Mouse (Mus musculus) embryo, embryonic 10.5 days (tissue): Measurements from ENCODE around the gene Ptcd2.

Source experiments
- DNase-seq: peaks from one replicate; pipeline ENCODE4 v3.0.0-alpha.2; 2015; ENCODE audit warnings: low spot score

Ptcd2 gene

GRCm38 (mm10) chr13:99344599-99345575 is at the start of gene Ptcd2, which contains the start of gene Mrps27:
TSS of gene Ptcd2 (minus strand) at chr13:99344705.
TSS of gene Mrps27 (plus strand) at chr13:99344786.
- peak; percentile 97 for DNase-seq

GRCm38 (mm10) chr13:99393128-99393527 is 48.6 kb upstream of the Ptcd2 start:
- DNase-seq: no peak

GRCm38 (mm10) chr13:99391417-99391816 is 46.9 kb upstream of the Ptcd2 start:
- no peak for DNase-seq

- DNase-seq: no peak
Observed at GRCm38 (mm10) chr13:99387901-99388811, 43.7 kb upstream of the Ptcd2 start.

GRCm38 (mm10) chr13:99386341-99386740 is 41.8 kb upstream of the Ptcd2 start:
- DNase-seq: no peak

GRCm38 (mm10) chr13:99385911-99386310 is 41.4 kb upstream of the Ptcd2 start:
- DNase-seq: no peak

GRCm38 (mm10) chr13:99384555-99385203 is 40.2 kb upstream of the Ptcd2 start:
- DNase-seq: no peak

GRCm38 (mm10) chr13:99382373-99382772 is 37.9 kb upstream of the Ptcd2 start:
- no peak for DNase-seq

- DNase-seq: no peak
Observed at GRCm38 (mm10) chr13:99378223-99378622, 33.7 kb upstream of the Ptcd2 start.

- no peak for DNase-seq
Observed at GRCm38 (mm10) chr13:99377055-99377454, 32.5 kb upstream of the Ptcd2 start.

GRCm38 (mm10) chr13:99375550-99375949 is 31.0 kb upstream of the Ptcd2 start:
- DNase-seq: peak; percentile 92

GRCm38 (mm10) chr13:99374191-99374590 is 29.7 kb upstream of the Ptcd2 start:
- peak; percentile 40 for DNase-seq

GRCm38 (mm10) chr13:99373684-99374083 is 29.2 kb upstream of the Ptcd2 start:
- peak; percentile 19 for DNase-seq

- DNase-seq: no peak
Observed at GRCm38 (mm10) chr13:99371285-99371684, 26.8 kb upstream of the Ptcd2 start.

- DNase-seq: no peak
Observed at GRCm38 (mm10) chr13:99369103-99369502, 24.6 kb upstream of the Ptcd2 start.

GRCm38 (mm10) chr13:99367554-99368174 is 23.2 kb upstream of the Ptcd2 start:
- DNase-seq: no peak

GRCm38 (mm10) chr13:99366422-99367175 is 22.1 kb upstream of the Ptcd2 start:
- no peak for DNase-seq

- no peak for DNase-seq
Observed at GRCm38 (mm10) chr13:99363866-99364265, 19.4 kb upstream of the Ptcd2 start.

GRCm38 (mm10) chr13:99358921-99359320 is 14.4 kb upstream of the Ptcd2 start:
- DNase-seq: no peak

GRCm38 (mm10) chr13:99356428-99357265 is 12.1 kb upstream of the Ptcd2 start:
- peak; percentile 70 for DNase-seq
